Mouse (Mus musculus) left cerebral cortex, adult 2 months (tissue): ENCODE results near the gene F2rl1. TPM values are rescaled to one million over a fixed set of nuclear protein-coding genes. Genes with fewer than 3 reads are reported as not detected.
"Not testable (repeated sequence)": the region's sequence is repeated elsewhere in the genome, so short reads cannot be mapped to it uniquely, and the experiment has no call there.

Experiments
- DNase-seq, 2 experiments: peaks; one replicate each; pipeline ENCODE4 v3.0.0; 2021 to 2022; ENCODE audit warnings: low spot score in 2 of 2, mixed read lengths in 1 of 2; ENCODE audit errors: extremely low spot score in 1 of 2
- H3K27ac ChIP-seq: fragments of 200-600 bp; 2 replicates; pipeline ENCODE4 v1.8.1; 2022
- H3K4me3 ChIP-seq: fragments of 200-600 bp; 2 replicates; pipeline ENCODE4 v1.8.1; 2022
- CTCF ChIP-seq: fragments of 200-600 bp; IDR thresholded peaks from 2 replicates; pipeline ENCODE4 v1.8.1; 2022; ENCODE audit warnings: antibody characterized with exemption, mild to moderate bottlenecking, moderate library complexity
- intact Hi-C: fragments of 180-260 bp; cut with DNase I; formaldehyde crosslinking; loops from one replicate; pipeline ENCODE4 v1.15.1; 2025
- total RNA-seq, 2 experiments: library from RNA; stranded (reverse); gene quantifications; 2 replicates each; pipeline ENCODE4 v1.2.3; 2021

The F2rl1 gene
- total RNA-seq, 2 experiments from 2014 or later = 0.21 to 0.32 TPM

DNA sequence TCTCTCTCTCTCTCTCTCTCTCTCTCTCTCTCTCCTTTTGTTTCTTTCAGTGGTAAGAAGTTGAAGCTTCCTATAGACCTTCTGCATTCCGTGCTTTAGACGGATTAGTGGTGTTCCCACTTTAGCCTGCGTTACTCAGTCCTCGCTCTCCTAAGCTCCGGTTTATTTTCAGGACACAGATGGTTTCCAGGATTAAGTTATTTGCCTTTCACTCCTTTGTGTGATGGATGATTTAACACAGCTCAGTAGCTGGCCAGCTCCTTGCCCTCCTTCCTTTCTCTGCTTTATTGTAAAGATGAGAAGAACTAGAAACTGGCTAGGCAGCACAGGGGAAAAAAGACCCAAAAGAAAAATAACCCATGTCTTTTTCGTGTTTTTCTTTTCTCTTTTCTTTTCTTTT is 23.8 kb upstream of the F2rl1 start:
- Histone ChIP-seq H3K27ac (no peak overlapping the region), H3K4me3 (no peak overlapping the region)
- intact Hi-C loops = no loop called here
- no peak for TF ChIP-seq CTCF
- DNase-seq = no peak

DNA sequence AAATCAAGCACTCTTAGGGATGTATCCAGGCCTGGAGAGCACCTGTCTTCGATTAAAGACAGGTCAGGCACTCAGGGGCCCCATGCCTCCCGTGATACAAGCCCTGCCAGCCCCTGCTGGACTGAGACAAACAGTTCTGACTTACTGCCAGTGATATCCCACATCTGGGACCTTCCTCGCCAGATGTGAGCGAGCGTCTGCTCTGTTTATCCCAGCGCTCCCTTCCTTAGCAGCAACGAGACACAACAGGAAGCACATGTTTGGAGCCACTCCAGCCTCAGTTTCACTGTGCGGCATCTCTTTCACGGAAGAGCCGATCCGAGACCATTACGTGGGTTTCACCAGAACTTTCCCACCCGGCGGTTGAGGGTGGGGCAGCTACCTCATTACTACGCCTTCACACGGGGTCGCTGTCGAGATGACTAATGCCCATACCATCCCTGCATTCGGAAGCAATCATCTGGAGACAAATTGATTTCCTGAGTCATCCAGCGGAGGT is 23.3 kb upstream of the F2rl1 start:
- no peak for TF ChIP-seq CTCF
- intact Hi-C loops = no loop called here
- DNase-seq = no peak
- H3K4me3 ChIP-seq = no peak overlapping the region
- no peak overlapping the region for H3K27ac ChIP-seq

DNA sequence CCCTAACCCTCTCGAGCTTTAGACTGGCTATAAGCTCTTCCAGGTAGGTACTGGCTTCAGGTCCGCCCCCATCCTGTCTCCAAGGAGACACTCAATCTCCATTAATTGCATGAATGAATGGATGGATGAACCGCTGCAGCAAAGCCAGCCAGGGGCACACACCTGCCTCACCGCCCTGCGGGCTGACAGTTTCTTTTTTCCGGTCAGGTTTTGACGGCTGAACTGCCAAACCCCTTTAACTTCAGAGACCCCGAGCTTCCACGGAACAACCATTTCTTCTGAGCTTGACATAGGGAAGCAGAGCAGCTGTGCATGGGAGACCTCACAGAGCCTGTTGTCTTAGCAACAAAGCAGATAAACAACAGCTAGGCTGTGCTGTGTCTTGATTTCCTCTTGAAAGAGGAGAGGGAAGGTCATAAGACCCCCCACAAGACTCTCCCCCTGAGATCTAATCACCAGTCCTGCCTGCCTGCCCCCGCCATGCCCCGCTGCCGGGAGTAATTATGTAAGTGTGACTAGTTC is 22.1 kb upstream of the F2rl1 start:
- DNase-seq = no peak
- TF ChIP-seq CTCF = no peak
- Histone ChIP-seq H3K27ac (no peak overlapping the region), H3K4me3 (no peak overlapping the region)
- intact Hi-C loops = no loop called here

DNA sequence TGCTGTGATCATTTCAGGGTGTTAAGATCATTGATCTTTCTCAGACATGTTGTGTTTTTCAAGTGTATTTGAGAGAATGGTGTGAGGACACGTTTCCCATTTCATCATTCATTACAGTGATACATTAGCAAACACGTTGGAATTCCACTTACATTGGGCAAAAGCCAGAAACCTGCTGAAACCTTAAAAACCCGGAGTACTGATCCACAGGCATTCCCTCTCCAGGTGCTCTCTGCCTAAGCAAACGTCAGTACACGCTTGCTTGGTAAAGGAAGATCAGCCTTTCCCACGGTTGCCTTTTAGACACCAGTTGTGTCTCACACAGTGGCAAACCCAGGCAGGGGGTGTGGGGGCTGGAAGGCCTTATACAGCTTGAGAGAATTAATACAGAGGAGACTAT is 21.2 kb upstream of the F2rl1 start:
- intact Hi-C loops = no loop called here
- Histone ChIP-seq H3K4me3 (no peak overlapping the region), H3K27ac (no peak overlapping the region)
- no peak for DNase-seq
- no peak for TF ChIP-seq CTCF

DNA sequence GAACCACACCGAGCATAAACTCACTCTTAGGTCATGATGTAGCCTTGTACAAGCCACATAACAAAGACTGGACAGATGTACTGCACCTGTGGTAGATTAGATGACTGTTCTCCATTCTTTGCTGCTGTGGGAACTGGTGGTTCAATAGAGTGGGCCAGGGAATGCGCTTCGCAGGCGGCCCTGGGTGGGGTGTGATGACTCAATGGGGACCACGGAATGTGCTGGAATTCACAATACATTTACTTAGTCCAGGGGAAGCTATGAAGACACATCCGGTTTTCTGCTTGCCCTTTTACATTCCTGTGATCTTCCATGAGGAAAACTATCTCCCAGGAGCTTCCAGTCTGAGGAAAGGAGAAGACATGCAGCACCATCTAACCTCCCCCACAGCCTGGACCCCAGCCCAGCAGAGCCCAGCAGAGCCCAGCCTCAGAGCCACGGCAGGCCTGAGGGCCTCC is 20.7 kb upstream of the F2rl1 start:
- no peak for DNase-seq
- H3K4me3 ChIP-seq = no peak overlapping the region
- TF ChIP-seq CTCF = no peak
- H3K27ac ChIP-seq = no peak overlapping the region
- intact Hi-C loops = no loop called here

DNA sequence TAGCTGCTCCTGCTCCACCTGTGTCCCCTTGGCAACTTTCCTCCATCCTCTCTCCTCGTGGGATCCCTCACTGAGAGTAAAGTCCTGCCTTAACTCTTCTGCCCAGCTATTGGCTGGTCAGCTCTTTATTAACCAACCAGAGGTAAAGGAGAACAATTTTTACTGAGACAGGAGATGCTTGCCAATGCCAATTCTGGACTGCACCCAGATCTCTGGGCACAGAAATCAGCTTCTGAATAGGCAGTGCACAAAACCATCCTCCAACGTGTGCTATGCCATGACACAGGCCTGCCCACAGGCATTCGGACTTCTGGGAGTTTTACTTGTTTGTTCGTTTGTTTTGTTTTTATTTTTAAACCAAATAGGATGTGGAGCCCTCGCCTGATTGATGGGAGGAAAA is 13.0 kb upstream of the F2rl1 start:
- no peak for TF ChIP-seq CTCF
- no peak overlapping the region for H3K4me3 ChIP-seq
- intact Hi-C loops = no loop called here

GRCm38 (mm10) chr13:95536117-95536493 is 11.1 kb upstream of the F2rl1 start:
- no peak for TF ChIP-seq CTCF
- H3K4me3 ChIP-seq = no peak overlapping the region
- DNase-seq = no peak
- intact Hi-C loops = no loop called here
- no peak overlapping the region for H3K27ac ChIP-seq

More for the DNA sequence above, 13.0 kb upstream of the F2rl1 start:
- H3K27ac ChIP-seq = no peak overlapping the region
- DNase-seq = no peak

DNA sequence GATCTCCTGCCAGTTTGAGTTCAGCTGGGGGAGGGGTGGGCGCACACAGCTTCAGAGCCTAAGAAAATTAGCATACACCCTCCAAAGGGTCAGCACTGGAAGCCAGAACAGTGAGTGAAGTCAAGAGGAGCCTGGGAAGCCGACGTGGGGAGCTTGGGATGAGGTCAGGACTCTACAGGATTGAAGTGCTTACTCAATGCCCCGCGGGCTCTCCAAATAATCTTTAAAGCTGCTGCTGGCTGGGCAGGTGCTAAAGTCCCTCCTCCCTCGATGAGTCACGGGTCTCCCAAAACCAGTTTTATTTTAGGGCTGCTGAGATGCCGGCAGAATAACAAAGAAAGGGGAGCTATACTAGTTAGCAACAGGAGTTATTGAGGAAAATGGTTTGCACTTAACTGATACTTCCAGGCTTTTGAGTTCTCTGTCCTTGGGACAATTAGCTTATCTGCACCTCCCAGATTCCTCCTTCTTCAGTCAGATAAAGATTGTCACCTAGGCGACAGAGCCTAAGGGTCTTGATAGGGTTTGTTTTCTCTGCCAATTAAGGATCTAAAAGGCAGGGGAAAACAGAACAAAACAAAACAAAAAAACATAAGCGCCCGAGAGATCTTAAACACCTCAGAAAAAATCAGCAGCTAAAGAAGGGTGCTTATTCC is 10.6 kb upstream of the F2rl1 start:
- no peak for DNase-seq
- TF ChIP-seq CTCF = no peak
- intact Hi-C loops = no loop called here
- no peak overlapping the region for H3K4me3 ChIP-seq
- H3K27ac ChIP-seq = no peak overlapping the region

GRCm38 (mm10) chr13:95535026-95535425 is 10.0 kb upstream of the F2rl1 start:
- intact Hi-C loops = no loop called here
- Histone ChIP-seq H3K4me3 (no peak overlapping the region), H3K27ac (no peak overlapping the region)
- no peak for TF ChIP-seq CTCF
- no peak for DNase-seq

- no peak overlapping the region for H3K4me3 ChIP-seq
- intact Hi-C loops = no loop called here
- no peak overlapping the region for H3K27ac ChIP-seq
- TF ChIP-seq CTCF = no peak
- no peak for DNase-seq
Observed at GRCm38 (mm10) chr13:95534131-95534561, 9.1 kb upstream of the F2rl1 start.

DNA sequence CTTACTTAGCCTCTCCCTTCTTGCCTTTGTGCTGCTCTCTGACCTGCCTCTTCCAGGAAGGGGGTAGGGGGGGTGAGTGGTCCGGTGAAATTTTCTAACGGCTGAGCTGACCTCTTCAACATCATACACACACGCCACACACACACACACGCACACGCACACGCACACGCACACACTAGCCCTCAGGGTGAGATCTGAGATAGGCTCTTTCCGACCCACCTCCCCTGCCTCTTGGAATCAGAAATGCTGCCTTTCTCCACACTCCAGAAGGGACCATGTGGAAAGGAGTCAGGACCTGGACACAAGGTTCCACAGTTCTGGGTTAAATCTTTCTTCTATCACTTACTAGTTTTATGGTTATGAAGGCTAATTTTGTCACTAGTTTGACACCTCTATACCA is 8.6 kb upstream of the F2rl1 start:
- intact Hi-C loops = no loop called here
- H3K27ac ChIP-seq = no peak overlapping the region
- DNase-seq = no peak
- no peak for TF ChIP-seq CTCF
- H3K4me3 ChIP-seq = no peak overlapping the region

DNA sequence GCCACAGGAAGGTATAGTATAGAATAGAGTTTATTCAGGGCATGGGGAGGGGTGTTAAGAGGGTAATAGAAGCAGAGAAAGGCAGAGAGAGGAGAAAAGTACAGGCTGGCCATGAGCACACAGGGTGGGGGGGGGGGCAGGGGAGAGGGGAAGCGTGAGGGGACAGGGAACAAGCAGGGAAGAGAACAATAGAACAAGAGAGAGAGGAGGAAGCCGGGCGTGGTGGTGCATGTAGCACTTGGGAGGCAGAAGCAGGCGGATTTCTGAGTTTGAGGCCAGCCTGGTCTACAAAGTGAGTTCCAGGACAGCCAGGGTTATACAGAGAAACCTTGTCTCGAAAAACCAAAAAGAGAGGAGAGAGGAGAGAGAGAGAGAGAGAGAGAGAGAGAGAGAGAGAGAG is 8.1 kb upstream of the F2rl1 start:
- H3K27ac ChIP-seq, intact Hi-C loops, H3K4me3 ChIP-seq, DNase-seq: not testable (repeated sequence)

DNA sequence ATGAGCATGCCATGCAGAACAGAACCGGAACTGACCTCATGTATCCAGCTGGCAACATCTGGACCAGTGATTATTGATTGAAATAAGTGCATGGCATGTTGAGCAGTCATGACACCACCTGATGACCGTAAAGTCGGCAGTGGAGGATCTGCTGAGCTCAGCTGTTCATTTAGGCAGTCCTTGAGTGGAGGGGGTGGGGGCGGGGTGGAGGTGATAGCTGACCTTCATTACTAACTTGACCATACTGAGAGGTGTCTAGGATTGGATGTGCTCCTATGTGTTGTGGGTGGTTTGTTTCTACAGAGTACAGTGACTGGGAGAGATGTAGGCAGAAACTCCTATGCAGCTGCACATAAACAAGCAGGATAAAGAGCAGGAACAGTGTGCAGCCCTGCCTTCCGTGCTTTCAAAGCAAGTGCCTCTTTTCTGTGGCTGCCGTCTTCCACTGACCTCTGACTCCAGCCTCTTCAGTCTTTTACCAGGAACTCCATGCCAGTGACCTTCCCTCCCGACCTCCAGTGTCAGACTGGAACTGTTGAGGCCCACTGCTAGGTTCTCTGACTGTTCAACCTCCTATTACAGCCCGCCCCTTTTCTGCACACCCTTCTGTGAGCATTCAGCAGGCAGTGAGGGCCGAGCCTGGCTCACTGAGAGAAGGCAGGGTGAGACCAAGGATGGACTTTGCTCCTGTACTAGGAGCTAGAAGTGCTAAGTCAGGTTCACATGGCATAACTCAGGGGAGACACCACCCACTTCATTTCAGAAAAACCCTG is 6.4 kb upstream of the F2rl1 start:
- DNase-seq = no peak
- intact Hi-C loops = no loop called here
- Histone ChIP-seq H3K27ac (no peak overlapping the region), H3K4me3 (no peak overlapping the region)
- no peak for TF ChIP-seq CTCF
